Mouse (Mus musculus) left cerebral cortex, postnatal 4 days (tissue): ENCODE measurements around the gene Slc45a2. TPM values are rescaled to one million over a fixed set of nuclear protein-coding genes. Genes with fewer than 3 reads are reported as not detected.

Source experiments
- DNase-seq: peaks from one replicate; pipeline ENCODE4 v3.0.0-alpha.2; 2022
- intact Hi-C: fragments of 180-260 bp; cut with DNase I; formaldehyde crosslinking; loops from one replicate; pipeline ENCODE4 v1.15.1; 2025
- total RNA-seq, 2 experiments: library from RNA; stranded (reverse); gene quantifications; 2 replicates each; pipeline ENCODE4 v1.2.3; 2021

Gene Slc45a2
- total RNA-seq, 2 experiments from 2014 or later, result not detected

GRCm38 (mm10) chr15:11064558-11065411 is 64.3 kb downstream of the Slc45a2 start, which contains the start of gene Adamts12:
Adamts12 (plus strand) TSS chr15:11064790.
- peak; percentile 74 for DNase-seq
- intact Hi-C loops, result no loop called here

GRCm38 (mm10) chr15:11065528-11066171 is 65.1 kb downstream of the Slc45a2 start:
- DNase-seq, result no peak
- intact Hi-C loops, result no loop called here

GRCm38 (mm10) chr15:11066299-11066698 is 65.8 kb downstream of the Slc45a2 start:
- DNase-seq, result no peak
- intact Hi-C loops, result no loop called here

- DNase-seq, result no peak
- intact Hi-C loops, result no loop called here
Observed at GRCm38 (mm10) chr15:11067891-11068290, 67.4 kb downstream of the Slc45a2 start.

- intact Hi-C loops, result no loop called here
- DNase-seq, result no peak
Observed at GRCm38 (mm10) chr15:11075726-11076361, 75.3 kb downstream of the Slc45a2 start.

Other genes with a start within 250 kb of the Slc45a2 start
- gene C1qtnf3, start 48.4 kb upstream of the Slc45a2 start, total RNA-seq, result under 1 TPM; 0.16 to 0.36 TPM
- gene Amacr, start 19.0 kb upstream of the Slc45a2 start, total RNA-seq, result 1 to 10 TPM; 5.8 to 7.2 TPM
- gene Rxfp3, start 37.3 kb downstream of the Slc45a2 start, total RNA-seq, result 1 to 10 TPM; 4.4 to 5.6 TPM
- 1 to 10 TPM; 5.2 to 6.5 TPM for gene Adamts12, start 64.1 kb downstream of the Slc45a2 start, total RNA-seq